Mouse (Mus musculus) heart, adult 2 months (tissue): ENCODE data around the gene Zbtb3. TPM values are rescaled to one million over a fixed set of nuclear protein-coding genes. Genes with fewer than 3 reads are reported as not detected.
A peak's percentile ranks its signal among the peaks of the same experiment; 100 is the strongest.

Experiments
- DNase-seq, 2 experiments: peaks; one replicate each; pipeline ENCODE4 v3.0.0; 2021
- H3K27ac ChIP-seq: fragments of 200-600 bp; 2 replicates; pipeline ENCODE4 v1.8.1; 2022
- H3K27me3 ChIP-seq: fragments of 200-500 bp; 2 replicates; pipeline ENCODE4 v1.6.1; 2012; ENCODE audit warnings: mild to moderate bottlenecking, low read length, inconsistent platforms, mixed read lengths; ENCODE audit not compliant: control insufficient read depth, insufficient read depth
- H3K36me3 ChIP-seq: fragments of 200-500 bp; 2 replicates; pipeline ENCODE4 v1.6.1; 2012; ENCODE audit warnings: low read length, inconsistent platforms; ENCODE audit not compliant: control insufficient read depth, insufficient read depth
- H3K4me1 ChIP-seq: fragments of 200-500 bp; 2 replicates; pipeline ENCODE4 v1.6.1; 2011; ENCODE audit warnings: low read length; ENCODE audit not compliant: control insufficient read depth, insufficient read depth
- H3K4me3 ChIP-seq: fragments of 200-600 bp; 2 replicates; pipeline ENCODE4 v1.8.1; 2022
- H3K79me2 ChIP-seq: fragments of 200-500 bp; replicated peaks from 2 replicates; pipeline ENCODE4 v1.6.1; 2012; ENCODE audit warnings: mild to moderate bottlenecking, inconsistent platforms, low read length, moderate library complexity, mixed read lengths; ENCODE audit not compliant: control insufficient read depth, insufficient read depth
- H3K9ac ChIP-seq: fragments of 200-500 bp; 2 replicates; pipeline ENCODE4 v1.6.1; 2012; ENCODE audit warnings: low read depth, mild to moderate bottlenecking, control low read depth, inconsistent platforms, low read length, mixed read lengths
- CTCF ChIP-seq: fragments of 200-600 bp; IDR thresholded peaks from 2 replicates; pipeline ENCODE4 v1.8.1; 2022; ENCODE audit warnings: antibody characterized with exemption, mild to moderate bottlenecking, moderate library complexity
- EP300 ChIP-seq: fragments of 200-500 bp; IDR thresholded peaks from 2 replicates; pipeline ENCODE4 v1.6.1; 2011; ENCODE audit warnings: low read depth, low read length, control low read depth; ENCODE audit not compliant: insufficient read depth
- POLR2A ChIP-seq: fragments of 200-500 bp; IDR thresholded peaks from 2 replicates; pipeline ENCODE4 v1.6.1; 2011; ENCODE audit warnings: mild to moderate bottlenecking, low read depth, low read length, control low read depth; ENCODE audit not compliant: insufficient read depth
- WGBS: fragments of 180-500 bp; shearing (Covaris S2); methylation state at CpG from one replicate; pipeline ENCODE4 v1.1.7; 2018; 5-methylcytosine and 5-hydroxymethylcytosine counted together
- intact Hi-C: fragments of 180-260 bp; cut with DNase I; formaldehyde crosslinking; loops from one replicate; pipeline ENCODE4 v1.15.1; 2025
- polyA plus RNA-seq: library from polyadenylated mRNA; depleted of rRNA; stranded (reverse); fragments of >200 nt; gene quantifications from 2 replicates; pipeline ENCODE4 v1.2.3, GENCODE M21; 2012
- total RNA-seq, 2 experiments: library from RNA; stranded (reverse); gene quantifications; 2 replicates each; pipeline ENCODE4 v1.2.3; 2021

Gene Zbtb3
- total and polyA plus RNA-seq, 3 experiments: 1.4 to 2.0 (median 1.5) TPM

DNA sequence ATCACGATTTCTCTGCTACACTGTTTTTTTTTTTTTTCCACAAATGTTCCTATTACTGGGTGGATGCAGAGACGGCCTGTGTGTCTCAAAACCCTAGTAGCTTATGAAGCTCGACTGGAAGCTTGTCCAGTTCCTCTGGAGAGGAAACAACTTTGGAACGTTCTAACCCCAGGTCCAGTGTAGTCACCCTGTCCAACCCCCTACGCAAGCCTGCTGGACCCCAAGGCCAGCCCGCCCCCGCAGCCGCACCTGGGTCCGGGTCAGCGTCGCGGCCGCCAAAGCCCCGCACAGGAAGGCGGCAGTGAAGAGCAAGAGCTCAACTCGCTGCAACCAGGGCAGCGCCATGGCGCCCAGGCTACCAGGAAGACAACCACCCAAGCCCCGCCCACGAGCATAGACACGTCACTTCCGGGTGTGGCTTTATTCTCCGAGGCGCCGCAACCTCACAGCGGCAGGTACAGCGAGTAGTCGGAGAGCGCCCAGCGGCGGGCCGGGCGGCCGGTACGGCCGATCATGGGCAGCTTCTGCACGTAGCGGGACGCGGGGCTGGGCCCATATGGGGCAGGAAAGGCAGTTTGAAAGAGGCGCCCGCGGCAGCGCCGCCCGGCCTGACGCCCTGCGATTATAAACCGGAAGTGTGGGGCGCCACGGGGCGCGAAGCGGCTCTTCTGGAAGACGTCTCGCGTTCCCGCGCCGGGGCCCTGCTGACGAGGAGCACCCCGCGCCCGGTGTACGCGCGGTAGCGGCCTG lies 28.1 kb upstream of the Zbtb3 start, which contains the start of gene Tmem179b:
TSS of gene Tmem179b (minus strand) at position 382 of the 750 bp plus-strand sequence.
- peaks cover 11% of the 10 kb centered on the region for H3K36me3 ChIP-seq
- H3K9ac ChIP-seq: peak within 1 kb of the TSS; percentile 96
- H3K27me3 ChIP-seq: no peaks in the 10 kb centered on the region
- H3K27ac ChIP-seq: peak within 1 kb of the TSS; percentile 90
- peaks cover 11% of the 10 kb centered on the region for H3K4me1 ChIP-seq
- H3K4me3 ChIP-seq: peak within 1 kb of the TSS; percentile 83
- H3K79me2 ChIP-seq: peaks cover 1% of the 10 kb centered on the region; the same call in 1 of the 2 replicates
- under 1% methylated on average over 68 of the region's 68 CpGs for WGBS
- TF ChIP-seq CTCF: peak; percentile 37
- 0 out of 2 replicates have a peak, but pooled peaks have one; percentile 49 for TF ChIP-seq EP300
- peak; percentile 96 for TF ChIP-seq POLR2A
- intact Hi-C loops: loop anchor here (2.0 to 5.0 kb wide), 3 partner anchors 17 to 43 kb away; partner anchors contain the start of genes Nxf1, Polr2g and Ttc9c
- peak; percentile 97 to 98 for DNase-seq

DNA sequence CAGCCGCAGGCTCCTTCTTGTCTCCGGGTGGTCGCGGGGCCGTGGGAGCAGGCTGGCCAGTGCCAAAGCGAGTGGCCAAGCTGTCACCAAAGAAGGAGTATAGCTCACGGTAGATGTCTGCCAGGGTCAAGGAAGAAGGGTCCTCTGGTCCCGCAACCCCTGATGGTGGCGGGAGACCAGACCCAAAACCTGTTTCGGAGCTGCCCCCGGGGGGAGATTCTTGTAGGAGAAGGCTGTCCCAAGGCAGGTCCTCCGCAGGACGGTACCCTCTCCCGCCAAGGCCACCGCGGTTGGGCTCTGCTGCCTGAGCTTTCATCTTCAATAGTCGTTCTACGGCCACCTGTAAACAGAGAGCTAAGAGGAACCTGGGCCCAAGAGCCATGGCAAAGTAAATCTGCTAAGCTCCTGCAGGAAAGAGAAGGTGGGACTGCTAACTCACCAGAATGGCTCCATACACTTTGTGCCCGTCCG lies 27.4 kb upstream of the Zbtb3 start:
- Histone ChIP-seq H3K79me2 (peaks cover 1% of the 10 kb centered on the region; the same call in 1 of the 2 replicates), H3K27ac (peak overlapping the region; percentile 90), H3K4me3 (peak overlapping the region; percentile 83), H3K36me3 (peaks cover 9% of the 10 kb centered on the region), H3K9ac (peak overlapping the region; percentile 96), H3K27me3 (no peaks in the 10 kb centered on the region), H3K4me1 (peaks cover 11% of the 10 kb centered on the region)
- DNase-seq: no peak
- intact Hi-C loops: loop anchor here (2.0 to 5.0 kb wide), 3 partner anchors 18 to 42 kb away; partner anchors contain the start of genes Nxf1, Polr2g and Ttc9c
- no peak for TF ChIP-seq EP300
- TF ChIP-seq CTCF: no peak
- no peak for TF ChIP-seq POLR2A
- 3% methylated on average over 20 of the region's 20 CpGs for WGBS

- TF ChIP-seq POLR2A (no peak), EP300 (0 out of 2 replicates have a peak, but pooled peaks have one; percentile 60), CTCF (peak; percentile 68)
- Histone ChIP-seq H3K27ac (peak within 1 kb of the TSS; percentile 67), H3K36me3 (no peaks in the 10 kb centered on the region), H3K9ac (peak within 1 kb of the TSS; percentile 84), H3K4me3 (peak within 1 kb of the TSS; percentile 84), H3K4me1 (no peaks in the 10 kb centered on the region), H3K27me3 (no peaks in the 10 kb centered on the region), H3K79me2 (no peaks in the 10 kb centered on the region)
- WGBS: under 1% methylated on average over 32 of the region's 32 CpGs
- intact Hi-C loops: no loop called here
- peak; percentile 89 to 95 for DNase-seq
Measured at GRCm38 (mm10) chr19:8786008-8786781, 16.2 kb upstream of the Zbtb3 start, which contains the start of gene Taf6l. TSS of gene Taf6l (minus strand) at chr19:8786417.

- Histone ChIP-seq H3K79me2 (no peaks in the 10 kb centered on the region), H3K4me1 (no peaks in the 10 kb centered on the region), H3K27ac (no peak overlapping the region), H3K9ac (no peak overlapping the region), H3K27me3 (no peaks in the 10 kb centered on the region), H3K4me3 (no peak overlapping the region), H3K36me3 (no peaks in the 10 kb centered on the region)
- WGBS: 51% methylated on average over 3 of the region's 3 CpGs
- TF ChIP-seq CTCF (no peak), POLR2A (no peak), EP300 (no peak)
- no peak for DNase-seq
- intact Hi-C loops: no loop called here
Measured at GRCm38 (mm10) chr19:8788521-8788920, 13.8 kb upstream of the Zbtb3 start.

GRCm38 (mm10) chr19:8789171-8789570 lies 13.2 kb upstream of the Zbtb3 start:
- Histone ChIP-seq H3K4me3 (no peak overlapping the region), H3K27ac (no peak overlapping the region), H3K4me1 (no peaks in the 10 kb centered on the region), H3K79me2 (no peaks in the 10 kb centered on the region), H3K27me3 (no peaks in the 10 kb centered on the region), H3K9ac (no peak overlapping the region), H3K36me3 (no peaks in the 10 kb centered on the region)
- no peak for TF ChIP-seq POLR2A
- no peak for TF ChIP-seq EP300
- TF ChIP-seq CTCF: no peak
- WGBS: 47% methylated on average over 1 of the region's 1 CpGs
- intact Hi-C loops: no loop called here
- DNase-seq: no peak
